Mouse (Mus musculus) 3134 (cell line): ENCODE results near the gene 4931428F04Rik.

Source experiments
- DNase-seq: peaks from one replicate; pipeline ENCODE4 v3.0.0-alpha.2; 2011; ENCODE audit warnings: low spot score; ENCODE audit not compliant: insufficient read length; ENCODE audit errors: extremely low read depth

The 4931428F04Rik gene

DNA sequence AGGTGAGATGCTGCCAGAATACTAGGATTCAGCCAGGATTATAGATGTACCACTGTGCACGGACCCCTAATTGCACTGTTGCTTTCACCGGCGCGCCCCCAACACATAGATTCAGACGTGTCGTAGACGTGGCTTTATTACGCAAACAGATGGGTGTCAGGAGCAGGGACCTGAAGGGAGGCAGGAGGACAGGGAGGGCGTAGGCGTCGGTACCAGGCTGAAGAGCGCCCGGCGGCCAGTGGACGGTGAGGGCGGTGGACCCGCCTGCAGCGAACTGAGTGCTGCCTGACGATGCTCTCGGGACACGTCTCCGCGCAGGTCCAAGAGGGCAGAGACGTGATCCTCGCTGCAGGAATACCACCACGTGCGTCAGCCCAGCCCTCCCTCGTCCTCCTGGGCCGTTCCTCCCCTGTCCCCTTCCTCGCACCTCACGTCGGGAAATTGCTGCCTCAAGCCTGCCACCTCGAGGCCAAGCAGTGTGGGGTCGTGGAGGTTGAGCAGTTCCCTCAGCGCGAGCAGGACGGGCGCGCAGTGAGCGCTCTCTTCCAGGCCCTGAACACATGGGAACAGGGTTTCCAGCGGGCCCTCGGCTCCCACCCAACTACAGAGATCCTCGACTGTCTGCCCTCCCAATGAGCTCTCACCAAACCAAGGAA, at the start of gene 4931428F04Rik:
4931428F04Rik (minus strand) TSS at position 60 of the 656 bp plus-strand sequence.
- DNase-seq, result no peak

DNA sequence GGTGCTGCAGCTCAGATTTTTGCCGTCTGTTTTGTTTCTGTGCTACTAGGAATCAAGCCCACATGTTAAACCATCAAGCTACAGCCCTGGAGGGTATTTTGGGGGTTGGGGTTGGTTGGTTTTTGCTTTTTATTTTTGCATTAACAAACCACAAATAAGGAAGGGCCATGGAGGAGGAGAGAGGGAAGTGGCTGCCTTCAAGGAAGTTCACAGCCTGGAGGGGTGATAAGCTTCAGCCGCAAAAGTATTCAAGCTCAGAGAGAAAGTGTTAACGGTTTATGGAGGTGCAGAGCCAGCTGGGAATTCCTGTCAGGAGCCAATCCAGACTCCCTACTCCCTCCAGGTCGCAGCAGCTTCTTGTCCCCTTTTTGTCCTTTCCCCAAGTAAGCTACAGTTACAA, 49.3 kb upstream of the 4931428F04Rik start:
- DNase-seq, result no peak

DNA sequence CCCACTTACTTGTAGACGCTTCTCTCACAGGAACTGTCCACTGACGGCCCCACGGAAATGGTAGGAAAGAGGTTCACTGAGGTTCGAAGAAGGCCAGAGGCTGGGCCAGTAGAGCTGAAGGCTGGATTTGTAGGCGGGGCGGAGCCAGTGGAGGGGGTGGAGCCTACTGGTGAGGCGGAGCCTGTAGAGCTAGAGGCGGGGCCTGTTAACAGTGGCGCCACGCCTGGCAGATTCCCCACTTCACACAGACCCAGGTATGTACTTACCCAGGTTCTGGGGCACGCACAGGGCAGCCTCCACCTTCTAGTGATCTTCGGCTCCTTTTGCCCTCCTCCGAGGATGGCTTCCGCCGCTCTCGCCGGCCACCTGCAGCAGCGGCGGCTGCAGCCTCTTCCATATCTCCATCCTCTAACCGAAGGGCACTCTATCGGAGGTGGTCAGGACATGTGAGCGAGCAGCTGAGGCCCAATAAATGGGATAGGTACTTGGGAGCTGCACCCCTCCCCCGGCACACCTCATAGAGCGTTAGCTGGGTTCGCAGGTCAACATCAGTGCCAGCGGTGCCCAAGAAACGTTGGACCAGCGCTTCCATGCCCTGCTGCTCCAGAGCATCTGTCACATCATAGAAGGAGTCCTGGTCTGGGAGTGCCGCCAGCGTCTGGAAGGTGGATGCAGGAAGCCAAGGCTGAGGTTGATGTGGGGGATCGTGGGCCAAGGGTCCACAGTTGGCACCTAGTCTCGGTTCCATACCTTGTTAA, 46.9 kb upstream of the 4931428F04Rik start:
- DNase-seq, result no peak

DNA sequence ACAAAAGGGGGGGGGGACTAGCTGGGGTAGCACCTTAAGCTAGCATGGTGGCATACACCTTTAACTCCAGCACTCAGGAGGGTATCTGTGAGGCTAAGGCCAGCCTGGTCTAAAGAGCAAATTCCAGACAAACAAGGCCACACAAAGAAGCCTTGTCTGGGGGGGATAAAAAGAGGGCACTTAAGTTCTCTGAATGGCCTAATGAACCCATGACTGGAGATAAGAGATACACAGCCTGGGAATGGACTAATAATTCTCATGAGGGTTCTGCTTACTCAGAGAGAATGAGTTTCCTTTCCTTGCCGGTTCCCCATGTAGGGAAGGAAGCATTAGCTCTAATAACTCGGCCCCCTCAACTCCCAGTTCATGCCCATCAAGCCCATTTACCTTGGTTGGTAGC, 42.9 kb upstream of the 4931428F04Rik start:
- no peak for DNase-seq

DNA sequence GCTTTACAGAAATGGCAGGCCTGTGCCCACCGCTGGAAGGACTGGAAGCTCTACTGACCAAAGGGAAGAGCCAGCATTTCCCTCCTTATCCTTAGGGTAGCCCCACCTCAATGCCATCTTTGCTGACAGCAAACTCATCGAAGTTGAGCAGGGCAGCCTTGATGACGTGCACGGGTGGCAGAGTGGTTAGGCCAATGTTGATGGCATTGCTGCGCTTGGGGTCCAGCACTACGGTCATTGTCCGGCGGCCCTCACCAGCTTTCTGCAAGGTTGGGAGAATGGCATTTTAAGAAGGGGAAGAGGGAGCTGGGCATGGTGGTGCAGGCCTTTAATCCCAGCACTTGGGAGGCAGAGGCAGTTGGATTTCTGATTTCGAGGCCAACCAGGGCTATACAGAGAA, 42.3 kb upstream of the 4931428F04Rik start:
- DNase-seq, result no peak

DNA sequence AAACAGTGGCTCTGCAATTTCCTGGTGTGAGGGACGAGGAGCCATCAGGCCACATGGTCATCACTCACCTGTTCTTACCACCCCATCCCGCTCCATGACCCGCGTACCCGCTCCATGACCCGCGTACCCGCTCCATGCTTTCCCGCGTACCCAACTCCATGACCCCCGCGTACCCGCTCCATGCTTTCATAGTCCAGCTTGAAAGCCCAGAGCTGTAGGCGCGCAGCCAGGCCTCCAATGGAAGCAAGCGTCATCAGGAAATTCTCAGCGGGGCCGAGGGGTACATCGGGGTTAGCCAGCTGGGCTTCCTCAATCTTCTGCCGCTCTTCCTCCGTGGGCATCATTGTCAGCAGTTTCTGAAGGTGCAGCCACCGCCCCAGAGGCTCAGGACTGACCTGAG, 41.8 kb upstream of the 4931428F04Rik start:
- DNase-seq, result no peak

DNA sequence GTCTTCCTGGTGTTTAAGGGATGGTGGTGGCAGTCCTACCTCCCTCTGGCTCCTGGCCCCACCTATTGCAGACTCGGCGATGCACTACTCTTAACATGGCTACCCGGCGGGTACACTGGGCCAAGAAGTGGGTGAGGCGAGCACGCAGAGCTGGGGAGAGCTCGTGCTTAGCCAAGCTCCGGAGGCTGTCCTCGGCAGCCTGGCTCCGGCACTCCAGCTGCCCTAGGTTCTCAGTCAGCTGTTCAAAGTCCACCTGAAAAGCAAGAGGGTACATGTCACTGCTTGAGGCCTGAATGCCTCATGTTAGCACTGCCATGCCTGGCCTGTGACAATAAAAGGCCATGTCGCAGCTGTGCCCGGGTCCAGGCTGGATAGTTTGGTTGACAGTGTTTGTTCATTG, 40.7 kb upstream of the 4931428F04Rik start:
- DNase-seq, result no peak

DNA sequence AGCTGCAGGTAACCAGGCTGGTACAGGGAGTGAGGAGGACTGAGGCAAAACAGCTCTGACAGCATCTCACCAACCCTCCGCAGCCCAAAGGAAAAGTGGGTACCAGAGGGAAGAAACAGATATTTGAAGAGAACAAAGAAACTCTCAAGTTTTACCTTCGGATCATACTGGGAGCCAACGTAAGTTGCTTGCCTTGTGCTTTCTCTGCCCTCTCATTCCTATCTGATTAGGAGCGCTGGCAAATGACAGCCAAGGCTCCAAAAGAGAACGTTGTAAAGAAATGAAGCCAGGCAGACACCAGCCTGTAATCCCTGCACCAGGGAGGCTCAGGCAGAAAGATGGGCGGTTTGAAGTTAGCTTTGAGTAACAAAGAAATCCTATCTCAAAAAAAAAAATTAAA, 37.3 kb upstream of the 4931428F04Rik start:
- DNase-seq, result no peak

DNA sequence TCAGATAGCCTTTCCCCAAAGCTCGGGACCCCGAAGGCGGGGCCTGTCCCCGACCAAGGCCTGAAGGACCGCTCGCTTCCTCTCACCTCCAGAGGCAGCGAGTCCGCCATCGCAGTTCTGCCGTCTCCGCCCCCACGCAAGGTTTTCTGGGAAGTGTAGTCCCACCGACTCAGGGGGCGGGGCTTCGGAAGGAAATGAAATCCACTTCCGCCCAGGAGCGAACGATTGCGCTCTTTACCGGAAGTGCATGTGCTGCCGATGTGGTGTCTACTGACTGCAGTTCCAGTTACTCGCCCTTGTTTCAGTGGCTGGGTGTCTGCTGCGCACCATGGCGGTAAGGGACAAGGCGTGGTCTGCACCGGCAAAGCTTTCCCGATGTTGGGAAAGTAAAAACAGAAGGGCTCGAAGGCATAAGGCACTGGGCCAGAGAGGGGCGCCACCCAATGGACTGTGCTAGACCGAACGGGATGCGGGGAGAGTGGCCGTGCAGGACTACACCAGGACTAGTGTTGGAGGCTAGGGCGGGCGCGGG, 36.5 kb upstream of the 4931428F04Rik start, which contains the start of the genes Lrrc29 and Tmem208:
Lrrc29 (minus strand) TSS at position 138 of the 532 bp plus-strand sequence.
Tmem208 (plus strand) TSS at position 214 of the 532 bp plus-strand sequence.
- peak; percentile 90 for DNase-seq

DNA sequence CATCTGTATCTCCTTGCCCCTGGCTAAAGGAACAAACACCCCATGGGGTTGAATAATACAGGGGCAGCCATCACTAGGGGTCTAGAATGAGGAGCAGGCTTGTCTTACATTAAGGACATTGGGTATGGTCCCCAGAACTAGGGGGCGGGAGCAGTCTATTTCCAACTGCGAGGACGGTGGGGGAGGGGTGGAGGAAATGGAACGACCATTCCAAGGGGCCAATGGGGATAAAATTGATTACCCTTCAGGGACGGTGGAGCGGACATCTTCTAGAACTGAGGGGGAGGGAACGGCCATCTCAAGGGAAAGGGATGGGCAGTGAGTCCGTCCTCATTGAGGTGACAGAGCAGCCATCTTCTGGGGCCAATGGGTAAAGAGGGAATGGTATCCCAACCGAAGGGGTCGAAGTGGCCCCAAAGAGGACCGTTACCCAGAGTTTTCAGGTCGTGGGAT, 36.0 kb upstream of the 4931428F04Rik start:
- DNase-seq, result no peak

DNA sequence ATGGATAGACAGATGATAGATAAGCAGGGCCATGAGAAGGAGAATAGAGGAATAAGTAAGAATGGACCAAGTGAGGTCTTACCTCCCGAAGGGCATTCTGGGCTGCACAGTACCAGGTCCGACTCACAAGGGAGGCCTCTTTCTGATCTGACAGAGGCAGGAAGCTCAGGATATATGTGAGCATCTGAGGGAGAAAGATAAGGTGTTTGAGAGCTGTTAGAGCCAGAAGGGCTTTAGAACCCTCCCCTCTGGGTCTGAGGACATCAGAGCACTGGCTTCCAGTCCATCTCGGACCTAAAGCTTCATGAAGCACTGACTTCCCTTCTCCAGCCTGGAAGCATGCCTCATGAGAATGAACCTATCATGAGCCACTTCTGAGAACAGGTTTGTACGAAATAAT, 33.5 kb upstream of the 4931428F04Rik start:
- DNase-seq, result no peak

DNA sequence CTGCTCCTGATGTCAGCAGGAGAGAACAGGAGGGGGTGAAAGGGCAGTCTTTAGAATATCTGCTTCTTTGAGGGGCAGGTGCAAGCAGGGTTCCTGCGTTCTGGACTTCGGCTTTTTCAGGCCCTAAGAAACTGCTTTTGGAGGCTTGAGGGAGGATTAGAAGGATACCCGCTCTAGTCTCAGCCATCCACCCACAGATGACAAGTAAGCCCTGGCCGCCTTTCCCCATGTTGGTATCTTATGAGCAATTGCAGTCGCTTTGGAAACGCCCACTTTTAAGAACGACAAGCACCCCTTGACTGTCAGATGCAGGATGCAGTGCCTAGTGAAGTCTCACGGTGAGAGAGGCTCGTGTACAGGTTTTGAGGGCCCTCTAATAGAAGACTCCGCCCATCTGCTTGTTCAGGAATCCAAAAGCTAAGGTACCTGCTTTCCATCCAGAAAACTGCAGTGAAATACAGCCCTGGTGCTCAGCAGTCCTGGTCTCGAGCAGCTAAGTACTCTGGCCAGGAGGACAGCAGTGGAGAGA, 29.1 kb upstream of the 4931428F04Rik start:
- no peak for DNase-seq

DNA sequence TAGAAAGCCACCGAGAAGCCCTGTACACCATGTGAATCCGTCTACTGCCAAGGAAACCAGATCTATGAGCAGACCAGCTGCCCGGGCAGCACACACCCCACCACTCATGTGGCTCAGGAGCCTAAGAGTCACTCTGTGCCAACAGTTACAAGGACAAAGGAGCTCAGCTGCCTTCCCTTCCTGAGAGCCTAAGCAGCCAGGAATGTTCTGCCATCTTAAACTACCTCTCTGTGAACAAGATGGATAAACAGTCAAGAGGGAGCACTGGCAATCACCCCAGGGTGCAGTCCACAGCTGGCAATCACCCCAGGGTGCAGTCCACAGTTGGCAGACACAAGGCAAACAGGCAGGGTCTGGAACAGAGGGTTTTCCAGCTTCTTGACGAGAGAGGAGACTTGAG, 28.3 kb upstream of the 4931428F04Rik start:
- no peak for DNase-seq

DNA sequence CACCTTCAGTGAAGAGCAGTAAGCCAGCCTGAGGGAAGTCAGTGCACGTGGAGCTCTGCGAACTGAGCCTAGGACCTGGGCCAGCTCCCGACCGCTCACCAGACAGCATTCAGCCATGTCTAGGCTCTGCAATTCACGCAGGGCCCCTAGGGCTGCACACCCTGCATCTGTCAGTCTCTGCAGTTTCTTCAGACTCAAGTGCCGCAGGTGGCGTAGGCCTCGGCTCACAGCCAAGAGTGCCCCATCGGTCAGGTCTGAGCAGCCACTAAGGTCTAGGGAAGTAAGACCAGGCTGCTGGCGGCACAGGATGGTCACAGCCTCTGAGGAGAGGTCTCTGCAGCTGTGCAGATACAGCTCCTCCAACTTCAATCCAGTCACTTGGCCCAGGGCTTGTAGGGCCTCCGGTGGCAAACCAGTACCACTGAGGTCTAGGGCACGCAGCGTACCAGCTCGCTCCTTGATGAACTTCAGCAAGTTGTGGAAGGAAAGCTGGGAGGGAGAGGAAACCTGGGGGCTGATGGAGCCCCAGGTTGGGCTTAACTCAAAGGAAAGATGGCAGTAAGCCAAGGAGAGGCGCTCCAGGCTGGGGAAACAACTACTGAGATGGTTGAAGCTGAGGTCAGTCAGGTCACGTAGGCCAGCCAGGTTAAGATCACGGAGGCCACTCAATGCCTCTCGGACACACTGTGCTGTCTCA, 25.6 kb upstream of the 4931428F04Rik start:
- no peak for DNase-seq

DNA sequence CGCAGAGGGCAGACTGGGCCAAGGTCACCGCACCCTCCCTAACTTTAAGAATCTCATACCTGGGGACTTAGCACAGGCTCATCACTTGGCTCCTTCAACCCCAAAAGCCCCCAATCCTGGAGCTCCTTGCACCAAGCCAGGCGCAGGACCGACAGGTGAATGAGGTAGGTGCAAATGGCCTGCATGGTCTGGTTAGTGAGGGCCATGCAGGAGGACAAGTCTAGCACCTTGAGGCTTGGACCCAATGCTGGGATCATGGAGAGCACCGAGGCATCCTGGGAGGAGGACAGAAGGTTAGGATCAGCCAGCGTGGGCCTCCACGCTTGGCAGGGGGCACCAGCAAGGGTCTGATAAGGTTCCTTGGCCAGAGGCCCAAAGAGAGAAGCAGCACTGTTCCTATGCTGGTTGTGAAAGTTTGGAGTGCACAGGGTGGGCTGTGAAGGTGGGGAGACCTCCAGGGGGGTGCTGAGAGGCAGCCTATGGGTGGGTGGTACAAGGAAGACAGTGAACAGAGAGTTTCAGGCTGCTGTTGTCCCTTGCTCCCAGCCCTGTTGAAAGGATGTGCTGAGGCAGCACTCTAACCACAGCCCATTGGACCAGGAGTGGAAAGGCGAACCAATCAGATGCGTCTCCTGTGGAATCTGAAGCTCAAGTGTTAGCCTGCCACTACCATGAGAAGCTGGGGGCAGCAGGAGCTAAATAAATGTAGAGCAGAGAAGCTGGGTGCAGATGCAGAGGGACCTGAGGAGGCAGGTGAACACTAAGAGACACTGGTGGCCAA, 24.1 kb upstream of the 4931428F04Rik start:
- no peak for DNase-seq

DNA sequence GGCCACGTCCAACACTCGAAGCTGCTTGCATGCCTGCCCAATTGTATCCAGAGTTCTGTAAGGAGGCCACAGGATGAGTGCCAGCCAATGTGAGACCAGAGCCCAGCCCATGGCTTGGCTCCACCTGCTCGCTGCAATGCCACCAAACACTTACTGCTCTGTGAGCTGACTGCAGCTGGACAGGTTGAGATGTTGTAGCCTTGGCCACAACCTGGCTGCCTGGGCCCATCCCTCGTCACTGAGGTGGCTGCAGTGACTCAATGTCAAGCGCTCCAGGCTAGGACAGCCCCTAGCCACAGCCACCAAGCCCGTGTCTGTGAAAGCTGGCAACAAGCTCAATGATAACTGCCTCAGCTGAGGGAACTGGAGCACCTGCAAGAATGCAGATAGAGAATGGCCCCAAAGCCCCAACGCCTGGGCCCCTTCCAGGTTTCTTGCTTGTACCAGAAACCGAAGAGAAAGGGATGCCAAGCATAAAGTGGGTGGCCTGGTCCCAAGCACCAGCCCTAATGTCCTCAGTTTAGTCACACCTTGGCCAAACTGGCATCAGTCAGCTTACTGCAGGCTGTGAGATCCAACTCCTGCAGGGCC, 23.3 kb upstream of the 4931428F04Rik start:
- DNase-seq, result no peak

DNA sequence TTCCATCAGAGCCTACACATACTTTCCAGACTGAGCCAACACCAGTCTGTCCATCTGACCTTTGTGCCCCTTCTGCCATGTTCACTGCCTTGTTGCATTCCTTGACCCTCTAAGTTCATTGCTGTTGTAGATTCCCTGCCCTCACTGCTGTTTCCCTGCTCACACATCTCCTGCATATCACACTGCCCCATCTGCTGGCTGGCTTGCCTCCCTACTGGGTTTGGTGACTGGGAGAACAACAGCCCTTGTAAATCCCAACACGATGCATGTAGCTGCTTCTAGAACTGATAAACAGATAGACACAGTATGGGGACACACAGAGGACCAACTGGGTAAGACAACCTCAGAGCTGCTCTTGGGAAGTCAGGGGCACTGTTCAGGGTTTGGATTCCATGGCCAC, 22.1 kb upstream of the 4931428F04Rik start:
- DNase-seq, result no peak

DNA sequence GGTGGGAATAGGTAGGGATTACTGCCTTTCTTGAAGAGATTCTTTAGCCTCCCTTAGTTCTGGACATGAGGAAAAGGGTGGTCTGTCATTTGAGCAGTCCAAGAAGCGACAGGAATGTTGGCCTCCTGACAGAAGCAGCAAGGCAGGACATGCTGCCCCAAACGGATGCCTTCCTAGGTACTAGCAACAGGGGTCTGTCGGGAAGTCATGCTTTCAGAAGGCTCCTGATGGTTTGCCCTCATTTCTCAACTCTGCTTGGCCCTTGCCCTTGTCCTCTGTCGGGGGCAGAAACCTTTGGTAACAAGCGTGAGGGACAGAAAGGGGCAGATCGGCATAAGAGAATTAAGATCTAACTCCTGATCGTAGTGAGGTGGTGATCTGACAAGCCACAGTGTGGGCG, 20.5 kb upstream of the 4931428F04Rik start:
- DNase-seq, result no peak

DNA sequence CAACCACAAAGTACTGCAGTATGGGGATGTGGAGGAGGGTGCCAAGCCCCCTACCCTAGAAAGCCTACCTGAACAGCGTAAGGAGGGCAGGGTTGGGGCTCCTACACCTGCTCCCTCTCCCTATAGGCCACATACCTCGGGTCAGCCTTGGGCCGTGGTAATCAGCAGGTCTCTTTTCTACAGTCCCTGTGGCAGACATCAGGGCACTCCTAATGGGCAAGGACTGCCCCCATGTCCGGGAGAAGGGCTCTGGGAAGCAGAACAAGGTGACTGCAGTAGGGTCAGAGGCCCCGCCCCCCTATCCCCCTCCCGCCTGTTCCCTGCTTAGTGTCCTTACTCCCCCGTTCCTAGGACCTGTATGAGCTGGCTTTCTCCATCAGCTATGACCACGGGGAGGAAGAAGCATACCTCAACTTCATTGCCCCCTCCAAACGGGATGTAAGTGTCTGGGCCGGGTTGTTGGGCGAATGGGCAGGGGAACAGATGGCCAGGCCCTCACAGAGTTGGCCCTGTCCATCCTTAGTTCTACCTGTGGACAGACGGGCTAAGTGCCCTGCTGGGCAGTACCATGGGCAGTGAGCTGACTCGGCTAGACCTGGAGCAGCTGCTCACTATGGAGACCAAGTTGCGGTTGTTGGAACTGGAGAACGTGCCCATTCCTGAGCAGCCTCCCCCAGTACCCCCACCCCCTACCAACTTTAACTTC, 19.6 kb upstream of the 4931428F04Rik start:
- DNase-seq, result no peak
